Mouse (Mus musculus): ENCODE data around the gene Bdnf. TPM values are rescaled to one million over a fixed set of nuclear protein-coding genes. Genes with fewer than 3 reads are reported as not detected.

Bdnf gene
- polyA plus RNA-seq, 1 experiment from 2014 or later = 3.1 TPM

GRCm38 (mm10) chr2:109688661-109689060 is 14.2 kb downstream of the Bdnf start:
- Histone ChIP-seq H3K4me1 (replicated peaks) (peaks cover 19% of the 10 kb centered on the region), H3K36me3 (no peaks in the 10 kb centered on the region), H3K4me2 (no peak overlapping the region), H3K27ac (replicated peaks) (no peak overlapping the region), H3K9ac (no peak overlapping the region), H3K27me3 (peaks cover 21% of the 10 kb centered on the region), H3K4me3 (no peak overlapping the region), H3K9me3 (no peaks in the 10 kb centered on the region)
- WGBS = 76% methylated on average over 1 of the region's 1 CpGs
- no peak for ATAC-seq (ENCODE audit: low read depth)

GRCm38 (mm10) chr2:109692266-109693177 is 18.0 kb downstream of the Bdnf start:
- WGBS = 3% methylated on average over 34 of the region's 34 CpGs

DNA sequence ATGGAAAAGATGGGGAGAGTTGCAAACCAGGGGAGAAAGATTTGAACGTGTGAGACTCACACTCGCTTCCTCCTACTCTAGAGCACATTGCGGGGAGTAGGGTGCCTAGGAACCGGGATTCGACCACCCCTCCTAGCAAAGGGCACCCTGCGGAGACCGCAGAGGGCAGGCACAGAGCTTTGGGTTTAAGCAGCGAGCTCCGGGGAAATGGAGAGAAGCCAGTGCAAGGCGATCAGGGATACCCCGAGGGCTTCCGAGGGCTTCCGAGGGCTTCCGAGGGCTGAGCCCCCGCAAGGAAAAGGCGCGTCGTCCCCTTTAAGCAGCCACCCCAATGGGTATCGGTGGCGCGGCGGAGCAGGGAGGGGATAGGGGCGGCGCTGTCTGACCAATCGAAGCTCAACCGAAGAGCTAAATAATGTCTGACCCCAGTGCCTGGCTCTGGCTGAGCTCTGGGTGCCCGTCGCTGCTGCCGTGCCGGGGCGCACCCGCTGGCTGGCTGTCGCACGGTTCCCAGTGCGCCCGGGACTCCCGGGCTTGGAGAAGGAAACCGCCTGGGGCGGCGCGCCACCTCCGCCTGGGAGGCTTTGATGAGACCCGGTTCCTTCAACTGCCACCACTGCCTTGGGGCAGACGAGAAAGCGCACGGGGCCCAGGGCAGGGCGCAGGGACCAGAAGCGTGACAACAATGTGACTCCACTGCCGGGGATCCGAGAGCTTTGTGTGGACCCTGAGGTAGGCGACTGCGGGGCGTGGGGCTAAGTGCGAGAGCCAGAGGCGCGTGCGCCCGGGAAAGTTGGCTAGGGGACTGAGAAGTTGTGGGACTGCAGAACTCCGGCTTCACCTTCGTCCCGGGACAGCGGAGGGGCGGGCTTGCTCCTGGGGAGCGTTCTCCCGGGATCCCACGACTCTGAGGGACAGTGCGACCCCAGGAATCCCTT is 18.9 kb downstream of the Bdnf start:
- H3K4me3 ChIP-seq = peak overlapping the region; percentile 56
- peaks cover 42% of the 10 kb centered on the region for H3K27me3 ChIP-seq
- H3K36me3 ChIP-seq = no peaks in the 10 kb centered on the region
- ATAC-seq (ENCODE audit: low read depth) = peak; percentile 81
- peak overlapping the region; percentile 71 for H3K9ac ChIP-seq
- no peaks in the 10 kb centered on the region for H3K9me3 ChIP-seq
- H3K27ac ChIP-seq (replicated peaks) = 0 out of 2 replicates have a peak overlapping the region, but pooled peaks have one; percentile 9
- WGBS = under 1% methylated on average over 67 of the region's 67 CpGs
- H3K4me1 ChIP-seq (replicated peaks) = peaks cover 40% of the 10 kb centered on the region
- peak overlapping the region; percentile 75 for H3K4me2 ChIP-seq

More at GRCm38 (mm10) chr2:109692266-109693177, 18.0 kb downstream of the Bdnf start:
- Histone ChIP-seq H3K27me3 (peaks cover 47% of the 10 kb centered on the region), H3K4me1 (replicated peaks) (peaks cover 40% of the 10 kb centered on the region), H3K4me3 (peak overlapping the region; percentile 56), H3K4me2 (peak overlapping the region; percentile 75), H3K27ac (replicated peaks) (no peak overlapping the region), H3K9me3 (no peaks in the 10 kb centered on the region), H3K9ac (peak overlapping the region; percentile 71), H3K36me3 (no peaks in the 10 kb centered on the region)
- peak; percentile 54 for ATAC-seq (ENCODE audit: low read depth)

GRCm38 (mm10) chr2:109694116-109694837 is 19.8 kb downstream of the Bdnf start:
- no peaks in the 10 kb centered on the region for H3K9me3 ChIP-seq
- peak overlapping the region; percentile 75 for H3K4me2 ChIP-seq
- peaks cover 42% of the 10 kb centered on the region for H3K27me3 ChIP-seq
- H3K4me3 ChIP-seq = peak overlapping the region; percentile 56
- H3K27ac ChIP-seq (replicated peaks) = no peak overlapping the region
- no peaks in the 10 kb centered on the region for H3K36me3 ChIP-seq
- under 1% methylated on average over 26 of the region's 26 CpGs for WGBS
- peak; percentile 18 for ATAC-seq (ENCODE audit: low read depth)
- H3K4me1 ChIP-seq (replicated peaks) = peaks cover 40% of the 10 kb centered on the region
- peak overlapping the region; percentile 71 for H3K9ac ChIP-seq

DNA sequence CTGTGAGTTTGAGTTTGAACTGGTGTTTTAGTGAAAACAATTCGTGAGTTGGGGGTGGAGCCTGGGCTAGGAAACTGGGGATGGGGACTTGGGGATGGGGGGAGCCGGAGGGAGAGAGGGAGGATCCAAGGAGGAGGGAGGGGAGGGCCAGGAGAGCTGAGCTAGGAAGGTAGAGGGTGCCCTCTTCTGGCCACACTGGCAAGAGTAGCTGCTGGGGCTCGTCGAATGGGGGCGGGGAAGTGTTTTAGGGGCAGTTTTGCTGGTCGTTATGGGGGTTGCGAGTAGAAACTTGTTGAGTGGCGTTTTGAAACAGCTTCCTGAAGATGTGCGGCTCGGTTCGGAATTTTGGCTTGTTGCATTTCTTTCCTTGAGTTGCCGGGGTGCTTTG is 20.3 kb downstream of the Bdnf start:
- peak overlapping the region; percentile 71 for H3K9ac ChIP-seq
- peak overlapping the region; percentile 75 for H3K4me2 ChIP-seq
- peaks cover 42% of the 10 kb centered on the region for H3K27me3 ChIP-seq
- 1% methylated on average over 12 of the region's 12 CpGs for WGBS
- ATAC-seq (ENCODE audit: low read depth) = peak; percentile 72
- H3K36me3 ChIP-seq = no peaks in the 10 kb centered on the region
- H3K27ac ChIP-seq (replicated peaks) = no peak overlapping the region
- H3K9me3 ChIP-seq = no peaks in the 10 kb centered on the region
- peak overlapping the region; percentile 56 for H3K4me3 ChIP-seq
- H3K4me1 ChIP-seq (replicated peaks) = peaks cover 40% of the 10 kb centered on the region

DNA sequence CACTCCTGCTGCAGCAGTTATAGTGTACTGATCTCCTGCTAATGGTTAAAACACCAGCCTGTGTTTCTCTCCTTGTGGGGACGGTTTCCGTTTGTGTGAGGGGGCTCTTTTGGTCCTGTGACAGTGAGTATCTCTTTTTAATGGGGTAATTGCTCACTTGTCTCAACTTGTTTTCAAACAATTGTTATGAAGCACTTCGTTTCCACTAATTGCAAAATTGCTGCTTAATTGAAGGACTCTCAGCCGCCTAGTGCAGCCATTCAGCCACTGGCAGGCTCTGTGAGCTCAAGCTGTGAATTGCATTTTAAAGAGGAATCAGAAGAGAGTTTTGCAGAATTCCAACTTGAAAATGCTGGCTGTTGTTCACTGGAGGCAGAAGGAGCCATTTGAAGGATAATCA is 22.7 kb downstream of the Bdnf start:
- no peak overlapping the region for H3K27ac ChIP-seq (replicated peaks)
- peaks cover 30% of the 10 kb centered on the region for H3K27me3 ChIP-seq
- H3K4me3 ChIP-seq = no peak overlapping the region
- no peaks in the 10 kb centered on the region for H3K36me3 ChIP-seq
- peak overlapping the region; percentile 30; the same call in 1 of the 2 replicates for H3K4me2 ChIP-seq
- ATAC-seq (ENCODE audit: low read depth) = no peak
- 3% methylated on average over 4 of the region's 4 CpGs for WGBS
- H3K9ac ChIP-seq = no peak overlapping the region
- H3K4me1 ChIP-seq (replicated peaks) = peaks cover 37% of the 10 kb centered on the region
- H3K9me3 ChIP-seq = no peaks in the 10 kb centered on the region

DNA sequence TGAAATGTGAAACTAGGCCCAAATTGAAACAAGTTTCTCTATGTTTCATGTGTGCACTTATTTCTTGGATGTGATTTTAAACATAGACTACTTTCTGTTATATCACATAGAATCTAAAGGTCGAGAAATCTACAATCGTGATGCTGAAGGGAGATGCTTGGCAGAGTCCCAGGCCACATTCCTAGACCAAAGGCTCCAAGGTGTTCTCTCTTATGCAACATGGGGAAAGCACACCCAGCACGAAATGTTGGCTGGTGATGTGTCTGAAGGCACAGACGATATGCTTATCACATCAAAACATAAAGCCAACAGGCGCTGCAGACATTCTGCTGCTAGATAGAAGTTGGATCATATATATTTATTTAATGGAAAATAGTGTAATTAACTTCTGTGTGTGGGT is 25.8 kb downstream of the Bdnf start:
- no peak overlapping the region for H3K9ac ChIP-seq
- 0 out of 2 replicates have a peak, but pooled peaks cover 6% of the 10 kb centered on the region for H3K4me1 ChIP-seq (replicated peaks)
- no peak for ATAC-seq (ENCODE audit: low read depth)
- no peak overlapping the region for H3K4me2 ChIP-seq
- H3K9me3 ChIP-seq = no peaks in the 10 kb centered on the region
- H3K27ac ChIP-seq (replicated peaks) = no peak overlapping the region
- no peak overlapping the region for H3K4me3 ChIP-seq
- peaks cover 15% of the 10 kb centered on the region for H3K27me3 ChIP-seq
- WGBS = 81% methylated on average over 5 of the region's 5 CpGs
- H3K36me3 ChIP-seq = no peaks in the 10 kb centered on the region

DNA sequence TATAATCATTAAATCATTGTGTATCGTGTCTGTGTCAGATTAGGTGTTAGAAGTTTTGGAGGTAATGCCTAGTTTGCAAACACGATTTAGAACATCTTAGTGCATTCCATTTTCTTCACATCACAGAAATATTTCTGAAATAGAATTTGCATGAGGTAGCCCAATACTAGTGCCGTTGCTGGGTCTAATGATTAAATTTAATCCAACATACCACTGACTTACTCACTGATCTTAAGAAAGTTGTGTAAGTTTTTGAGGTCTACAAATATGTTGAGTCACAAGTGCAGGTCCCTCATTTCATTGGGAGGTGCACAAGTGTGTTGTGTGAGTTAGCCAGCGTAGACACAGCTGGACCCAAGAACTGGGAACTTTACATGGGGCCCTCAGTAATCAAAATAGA is 29.1 kb downstream of the Bdnf start:
- H3K9me3 ChIP-seq = no peaks in the 10 kb centered on the region
- no peak overlapping the region for H3K4me3 ChIP-seq
- no peaks in the 10 kb centered on the region for H3K4me1 ChIP-seq (replicated peaks)
- whole genome bisulfite sequencing = 91% methylated on average over 4 of the region's 4 CpGs
- no peaks in the 10 kb centered on the region for H3K36me3 ChIP-seq
- no peak overlapping the region for H3K4me2 ChIP-seq
- no peak for ATAC-seq (ENCODE audit: low read depth)
- no peaks in the 10 kb centered on the region for H3K27me3 ChIP-seq
- no peak overlapping the region for H3K27ac ChIP-seq (replicated peaks)
- no peak overlapping the region for H3K9ac ChIP-seq

- Histone ChIP-seq H3K36me3 (no peaks in the 10 kb centered on the region), H3K9ac (no peak overlapping the region), H3K4me2 (no peak overlapping the region), H3K9me3 (no peaks in the 10 kb centered on the region), H3K4me1 (replicated peaks) (no peaks in the 10 kb centered on the region), H3K27me3 (no peaks in the 10 kb centered on the region), H3K27ac (replicated peaks) (no peak overlapping the region), H3K4me3 (no peak overlapping the region)
- 78% methylated on average over 5 of the region's 5 CpGs for WGBS
- ATAC-seq (ENCODE audit: low read depth) = no peak
These were observed 29.6 kb downstream of the Bdnf start for GRCm38 (mm10) chr2:109704053-109704452.

DNA sequence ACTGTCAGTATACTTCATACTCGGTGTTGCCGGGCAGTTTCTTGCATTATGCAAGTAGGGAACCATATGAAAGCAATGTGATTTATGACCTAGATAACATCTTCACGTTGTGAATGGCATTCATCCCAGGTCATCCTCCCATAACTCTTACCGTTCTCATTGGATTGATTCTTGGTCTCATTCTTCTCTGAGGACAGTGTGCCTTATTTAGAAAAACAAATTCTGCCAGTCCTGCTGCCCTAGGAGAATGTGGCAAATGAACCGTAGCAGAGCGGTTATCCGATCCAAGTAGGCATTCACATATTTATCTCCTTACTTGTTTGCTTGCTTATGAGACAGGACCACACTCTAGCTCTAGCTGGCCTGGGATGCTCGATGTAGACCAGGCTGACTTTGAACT is 32.0 kb downstream of the Bdnf start:
- no peak for ATAC-seq (ENCODE audit: low read depth)
- Histone ChIP-seq H3K4me2 (no peak overlapping the region), H3K4me1 (replicated peaks) (no peaks in the 10 kb centered on the region), H3K27me3 (no peaks in the 10 kb centered on the region), H3K36me3 (no peaks in the 10 kb centered on the region), H3K27ac (replicated peaks) (no peak overlapping the region), H3K9ac (no peak overlapping the region), H3K4me3 (no peak overlapping the region), H3K9me3 (no peaks in the 10 kb centered on the region)
- 64% methylated on average over 8 of the region's 8 CpGs for WGBS

- H3K9ac ChIP-seq = no peak overlapping the region
- H3K4me1 ChIP-seq (replicated peaks) = no peaks in the 10 kb centered on the region
- ATAC-seq (ENCODE audit: low read depth) = no peak
- H3K4me3 ChIP-seq = no peak overlapping the region
- no peaks in the 10 kb centered on the region for H3K36me3 ChIP-seq
- no peak overlapping the region for H3K4me2 ChIP-seq
- whole genome bisulfite sequencing = 90% methylated on average over 7 of the region's 7 CpGs
- H3K9me3 ChIP-seq = no peaks in the 10 kb centered on the region
- H3K27me3 ChIP-seq = no peaks in the 10 kb centered on the region
- no peak overlapping the region for H3K27ac ChIP-seq (replicated peaks)
These were observed 34.8 kb downstream of the Bdnf start for GRCm38 (mm10) chr2:109709346-109709745.
